Mouse (Mus musculus): Measurements from ENCODE around the gene Slc26a8. TPM values are rescaled to one million over a fixed set of nuclear protein-coding genes. Genes with fewer than 3 reads are reported as not detected.

Slc26a8 gene
- polyA plus RNA-seq, 1 experiment = 10.7 TPM

DNA sequence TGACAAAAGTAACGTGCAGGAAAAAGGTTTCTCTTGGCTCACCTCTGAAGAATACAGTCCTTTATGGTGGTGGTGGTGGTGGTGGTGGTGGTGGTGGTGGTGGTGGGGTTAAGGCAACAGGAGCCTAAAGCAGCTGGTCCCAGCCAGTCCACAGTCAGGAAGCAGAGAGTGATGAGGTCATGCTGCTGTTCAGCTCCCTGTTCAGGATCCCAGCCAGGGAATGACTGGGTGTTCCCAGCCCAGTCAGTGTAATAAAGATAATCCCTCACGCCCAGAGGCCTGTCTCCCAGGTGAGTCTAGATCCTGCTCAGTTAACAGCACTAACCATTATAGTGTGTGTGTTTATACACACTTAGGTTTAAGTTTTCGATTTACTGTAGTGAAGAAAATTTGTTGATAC is 11.7 kb upstream of the Slc26a8 start:
- Histone ChIP-seq H3K4me3 (ENCODE audit: insufficient read depth, low read length) (no peak overlapping the region), H3K27ac (ENCODE audit: insufficient read depth, low read length) (no peak overlapping the region), H3K4me1 (ENCODE audit: control insufficient read depth, insufficient read depth, low read length) (peaks cover 17% of the 10 kb centered on the region)
- no peak for TF ChIP-seq CTCF (IDR thresholded peaks at IDR 0.05; ENCODE audit: extremely low read depth, insufficient read depth, low read length)
- TF ChIP-seq POLR2A (IDR thresholded peaks at IDR 0.05; ENCODE audit: extremely low read depth, insufficient read depth, low read length) = no peak

DNA sequence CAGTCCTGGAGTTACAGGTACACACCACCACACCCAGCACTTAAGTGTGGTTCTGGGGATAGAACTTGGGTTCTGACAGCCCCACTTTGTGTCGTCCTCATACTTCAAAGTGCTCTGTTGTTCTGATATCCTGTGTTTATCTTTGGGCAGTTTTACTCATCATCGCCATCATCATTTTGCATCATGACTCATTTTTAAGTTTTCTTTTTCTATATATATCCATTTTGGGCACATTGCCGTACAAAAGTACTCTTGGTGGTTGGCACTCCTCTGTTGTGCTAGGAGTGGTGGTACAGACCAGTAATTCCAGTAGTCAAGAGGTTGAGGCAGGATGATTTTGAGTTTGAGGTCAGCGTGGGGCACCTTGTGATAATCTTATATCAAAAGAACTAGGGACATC is 11.1 kb upstream of the Slc26a8 start:
- Histone ChIP-seq H3K4me3 (ENCODE audit: insufficient read depth, low read length) (no peak overlapping the region), H3K27ac (ENCODE audit: insufficient read depth, low read length) (no peak overlapping the region), H3K4me1 (ENCODE audit: control insufficient read depth, insufficient read depth, low read length) (peaks cover 22% of the 10 kb centered on the region)
- TF ChIP-seq POLR2A (IDR thresholded peaks at IDR 0.05; ENCODE audit: extremely low read depth, insufficient read depth, low read length) (no peak), CTCF (IDR thresholded peaks at IDR 0.05; ENCODE audit: extremely low read depth, insufficient read depth, low read length) (no peak)

- Histone ChIP-seq H3K27ac (ENCODE audit: insufficient read depth, low read length) (no peak overlapping the region), H3K4me1 (ENCODE audit: control insufficient read depth, insufficient read depth, low read length) (peaks cover 24% of the 10 kb centered on the region), H3K4me3 (ENCODE audit: insufficient read depth, low read length) (no peak overlapping the region)
- no peak for TF ChIP-seq CTCF (IDR thresholded peaks at IDR 0.05; ENCODE audit: extremely low read depth, insufficient read depth, low read length)
- no peak for TF ChIP-seq POLR2A (IDR thresholded peaks at IDR 0.05; ENCODE audit: extremely low read depth, insufficient read depth, low read length)
Measured at GRCm38 (mm10) chr17:28699789-28700188, 9.8 kb upstream of the Slc26a8 start.

DNA sequence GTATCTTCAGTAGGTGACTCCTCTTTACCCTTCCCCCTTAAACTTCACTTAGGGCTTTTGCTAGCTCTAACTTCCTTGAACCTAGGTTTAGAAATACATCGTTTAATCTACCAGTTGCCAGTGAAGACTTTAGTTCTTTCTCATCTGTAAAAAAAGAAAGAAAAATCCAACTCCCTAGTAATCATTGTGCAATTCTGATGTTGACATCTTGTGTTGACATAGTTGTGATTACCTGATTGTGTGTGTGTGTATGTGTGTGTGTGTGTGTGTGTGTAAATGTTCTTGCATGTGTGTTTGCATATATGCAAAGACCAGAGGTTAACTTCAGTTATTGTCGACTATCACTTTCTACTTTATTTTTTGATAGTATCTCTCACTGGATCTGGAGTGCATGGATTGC is 8.6 kb upstream of the Slc26a8 start:
- Histone ChIP-seq H3K4me3 (ENCODE audit: insufficient read depth, low read length) (no peak overlapping the region), H3K4me1 (ENCODE audit: control insufficient read depth, insufficient read depth, low read length) (peaks cover 26% of the 10 kb centered on the region), H3K27ac (ENCODE audit: insufficient read depth, low read length) (no peak overlapping the region)
- TF ChIP-seq CTCF (IDR thresholded peaks at IDR 0.05; ENCODE audit: extremely low read depth, insufficient read depth, low read length) = no peak
- no peak for TF ChIP-seq POLR2A (IDR thresholded peaks at IDR 0.05; ENCODE audit: extremely low read depth, insufficient read depth, low read length)

- TF ChIP-seq POLR2A (IDR thresholded peaks at IDR 0.05; ENCODE audit: extremely low read depth, insufficient read depth, low read length) = no peak
- TF ChIP-seq CTCF (IDR thresholded peaks at IDR 0.05; ENCODE audit: extremely low read depth, insufficient read depth, low read length) = no peak
- H3K4me3 ChIP-seq (ENCODE audit: insufficient read depth, low read length) = no peak overlapping the region
- no peak overlapping the region for H3K27ac ChIP-seq (ENCODE audit: insufficient read depth, low read length)
- peaks cover 26% of the 10 kb centered on the region for H3K4me1 ChIP-seq (ENCODE audit: control insufficient read depth, insufficient read depth, low read length)
Measured at GRCm38 (mm10) chr17:28698245-28698644, 8.2 kb upstream of the Slc26a8 start.

DNA sequence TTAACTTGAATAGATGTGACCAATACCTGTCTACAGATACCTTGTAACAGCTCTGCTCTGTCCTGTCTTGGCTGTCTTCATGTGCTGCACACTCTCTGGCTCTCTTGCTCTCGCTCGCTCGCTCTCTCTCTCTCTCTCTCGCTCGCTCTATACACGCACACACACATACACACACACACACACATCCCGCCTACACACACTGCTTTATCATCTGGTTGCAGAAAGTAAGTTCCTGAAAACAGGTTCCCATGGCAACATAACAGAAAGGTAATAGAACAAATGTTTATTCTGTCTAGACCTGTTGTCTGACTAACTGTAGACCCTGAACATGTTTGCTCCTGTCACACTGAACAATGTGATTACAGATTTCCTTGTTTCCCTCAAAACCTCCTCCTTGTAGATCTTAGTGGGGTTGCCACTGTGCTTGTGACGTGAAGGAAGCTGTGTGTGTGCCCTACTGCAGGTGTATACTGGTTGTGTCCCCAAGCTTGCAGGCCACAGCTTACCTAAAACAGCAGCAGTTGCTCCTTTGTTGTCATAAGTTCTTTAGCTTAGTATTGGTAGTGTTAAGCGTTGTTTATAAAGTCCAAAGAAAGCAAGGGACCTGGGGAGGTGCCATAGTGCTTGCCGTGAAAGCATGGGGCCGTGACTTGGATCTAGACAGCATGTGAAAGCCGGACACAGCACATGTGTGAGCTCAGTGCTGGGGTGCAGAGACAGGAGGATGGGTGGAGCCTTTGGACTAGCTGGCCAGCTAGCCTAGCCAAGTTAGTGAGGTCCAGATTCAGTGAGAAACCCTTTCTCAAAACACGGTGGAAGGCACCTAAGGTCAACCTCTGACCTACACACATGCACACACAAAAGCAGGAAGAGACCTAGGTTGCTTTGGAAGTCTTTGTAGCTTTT is 7.5 kb upstream of the Slc26a8 start:
- Histone ChIP-seq H3K4me3 (ENCODE audit: insufficient read depth, low read length) (no peak overlapping the region; the same call in 1 of the 2 replicates), H3K4me1 (ENCODE audit: control insufficient read depth, insufficient read depth, low read length) (peaks cover 26% of the 10 kb centered on the region), H3K27ac (ENCODE audit: insufficient read depth, low read length) (no peak overlapping the region)
- no peak for TF ChIP-seq CTCF (IDR thresholded peaks at IDR 0.05; ENCODE audit: extremely low read depth, insufficient read depth, low read length)
- TF ChIP-seq POLR2A (IDR thresholded peaks at IDR 0.05; ENCODE audit: extremely low read depth, insufficient read depth, low read length) = no peak

DNA sequence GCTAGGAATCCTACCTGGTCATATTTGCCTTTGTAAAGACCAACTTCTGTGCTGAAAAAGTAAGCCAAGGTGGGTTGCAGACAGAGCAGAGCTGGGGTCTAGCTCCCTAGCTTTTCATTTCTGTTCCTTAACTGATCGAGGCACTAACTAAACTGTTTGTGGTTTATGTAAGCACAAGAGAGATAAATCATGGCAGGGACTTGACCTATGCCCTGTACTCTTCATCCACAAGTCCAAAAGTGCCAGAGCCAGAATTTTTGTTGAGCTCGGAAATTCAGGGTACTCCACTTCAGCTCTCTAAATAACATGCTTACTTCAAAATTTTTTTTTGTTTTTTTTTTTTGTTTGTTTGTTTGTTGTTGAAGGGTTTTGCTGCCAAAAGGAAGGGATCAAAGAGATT is 6.6 kb upstream of the Slc26a8 start:
- Histone ChIP-seq H3K27ac (ENCODE audit: insufficient read depth, low read length) (no peak overlapping the region), H3K4me3 (ENCODE audit: insufficient read depth, low read length) (no peak overlapping the region; the same call in 1 of the 2 replicates), H3K4me1 (ENCODE audit: control insufficient read depth, insufficient read depth, low read length) (peaks cover 26% of the 10 kb centered on the region)
- no peak for TF ChIP-seq CTCF (IDR thresholded peaks at IDR 0.05; ENCODE audit: extremely low read depth, insufficient read depth, low read length)
- no peak for TF ChIP-seq POLR2A (IDR thresholded peaks at IDR 0.05; ENCODE audit: extremely low read depth, insufficient read depth, low read length)

DNA sequence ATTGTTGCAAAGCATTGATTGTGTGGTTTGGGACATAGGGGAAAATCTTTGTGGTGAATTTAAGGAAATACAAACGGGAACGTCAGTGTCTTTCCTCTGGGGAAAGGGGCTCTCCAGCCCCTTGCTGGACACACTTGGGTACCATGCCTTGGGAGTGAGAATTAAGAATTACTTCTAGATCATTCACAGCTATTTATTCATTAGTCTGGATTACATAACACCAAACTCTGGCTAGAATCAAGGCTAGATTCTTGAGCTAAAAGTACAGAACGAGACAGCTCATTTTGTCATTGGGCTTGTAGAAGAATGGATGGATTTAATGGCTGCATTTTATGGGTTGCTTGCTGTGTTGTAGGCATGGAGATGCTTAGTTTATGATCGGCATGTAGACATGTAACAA is 4.8 kb upstream of the Slc26a8 start:
- no peak for TF ChIP-seq CTCF (IDR thresholded peaks at IDR 0.05; ENCODE audit: extremely low read depth, insufficient read depth, low read length)
- Histone ChIP-seq H3K4me3 (ENCODE audit: insufficient read depth, low read length) (no peak overlapping the region), H3K4me1 (ENCODE audit: control insufficient read depth, insufficient read depth, low read length) (peaks cover 26% of the 10 kb centered on the region), H3K27ac (ENCODE audit: insufficient read depth, low read length) (no peak overlapping the region)

- TF ChIP-seq POLR2A (IDR thresholded peaks at IDR 0.05; ENCODE audit: extremely low read depth, insufficient read depth, low read length) (no peak), CTCF (IDR thresholded peaks at IDR 0.05; ENCODE audit: extremely low read depth, insufficient read depth, low read length) (no peak)
- H3K27ac ChIP-seq (ENCODE audit: insufficient read depth, low read length) = no peak overlapping the region
- H3K4me1 ChIP-seq (ENCODE audit: control insufficient read depth, insufficient read depth, low read length) = peaks cover 26% of the 10 kb centered on the region
- H3K4me3 ChIP-seq (ENCODE audit: insufficient read depth, low read length) = no peak overlapping the region; the same call in 1 of the 2 replicates
Measured at GRCm38 (mm10) chr17:28694078-28694477, 4.0 kb upstream of the Slc26a8 start.

- Histone ChIP-seq H3K4me1 (ENCODE audit: control insufficient read depth, insufficient read depth, low read length) (peaks cover 23% of the 10 kb centered on the region), H3K27ac (ENCODE audit: insufficient read depth, low read length) (no peak overlapping the region), H3K4me3 (ENCODE audit: insufficient read depth, low read length) (peak overlapping the region; percentile 9; the same call in 1 of the 2 replicates)
- TF ChIP-seq CTCF (IDR thresholded peaks at IDR 0.05; ENCODE audit: extremely low read depth, insufficient read depth, low read length) (no peak), POLR2A (IDR thresholded peaks at IDR 0.05; ENCODE audit: extremely low read depth, insufficient read depth, low read length) (no peak)
Measured at GRCm38 (mm10) chr17:28693086-28693485, 3.1 kb upstream of the Slc26a8 start.
